Mouse (Mus musculus) midbrain, embryonic 10.5 days (tissue): ENCODE data around the gene Cyp17a1. TPM values are rescaled to one million over a fixed set of nuclear protein-coding genes. Genes with fewer than 3 reads are reported as not detected.

Experiments used
- DNase-seq: peaks from one replicate; pipeline ENCODE4 v3.0.0-alpha.2; 2017; ENCODE audit warnings: low spot score
- H3K27ac ChIP-seq: fragments of 300-500 bp; sonication (generic); replicated peaks from 2 replicates; pipeline ENCODE4 v1.5.1; 2016; ENCODE audit warnings: mild to moderate bottlenecking
- H3K27me3 ChIP-seq: fragments of 300-500 bp; sonication (generic); 2 replicates; pipeline ENCODE4 v1.6.1; 2016; ENCODE audit warnings: low read depth, mild to moderate bottlenecking; ENCODE audit not compliant: poor library complexity, severe bottlenecking
- H3K36me3 ChIP-seq: fragments of 300-500 bp; sonication (generic); 2 replicates; pipeline ENCODE4 v1.6.1; 2016; ENCODE audit warnings: mild to moderate bottlenecking, moderate library complexity
- H3K4me1 ChIP-seq: fragments of 300-500 bp; sonication (generic); 2 replicates; pipeline ENCODE4 v1.6.1; 2016
- H3K4me3 ChIP-seq: fragments of 300-500 bp; sonication (generic); 2 replicates; pipeline ENCODE4 v1.5.1; 2016; ENCODE audit warnings: mild to moderate bottlenecking, moderate library complexity
- H3K9me3 ChIP-seq: fragments of 300-500 bp; sonication (generic); replicated peaks from 2 replicates; pipeline ENCODE4 v1.6.1; 2016; ENCODE audit warnings: mild to moderate bottlenecking
- WGBS: fragments of 180-500 bp; shearing (Covaris S2); methylation state at CpG from one replicate; pipeline ENCODE4 v1.1.7; 2016; 5-methylcytosine and 5-hydroxymethylcytosine counted together
- polyA plus RNA-seq: library from polyadenylated mRNA; unstranded; fragments of >200 nt; fragmentation: Nextera tagmentation; extraction: Ambion mirVana; gene quantifications from 2 replicates; pipeline ENCODE4 v1.2.1, GENCODE M21; 2016

The Cyp17a1 gene
- polyA plus RNA-seq, 1 experiment from 2014 or later = not detected

DNA sequence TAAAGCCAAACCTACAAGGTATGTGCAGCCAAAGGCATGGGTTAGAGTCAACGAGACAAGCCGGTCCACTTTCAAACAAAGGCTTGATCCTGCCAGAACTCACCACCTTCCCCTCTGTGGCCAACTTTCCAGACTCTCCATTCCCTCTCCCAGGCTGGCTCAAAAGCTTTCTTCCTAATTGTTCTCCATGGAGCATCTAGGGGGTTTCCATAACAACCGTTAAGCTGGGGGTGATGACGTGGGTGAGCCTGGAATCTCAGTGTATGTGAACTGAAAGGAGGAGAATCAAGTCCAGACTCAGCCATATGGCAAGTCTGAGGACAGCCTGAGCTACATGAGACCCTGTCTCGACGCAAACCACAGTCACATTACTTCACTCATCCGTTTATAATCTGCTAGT is 7.5 kb downstream of the Cyp17a1 start:
- Histone ChIP-seq H3K36me3 (no peaks in the 10 kb centered on the region), H3K4me1 (peaks cover 15% of the 10 kb centered on the region), H3K4me3 (no peak overlapping the region), H3K27me3 (no peaks in the 10 kb centered on the region), H3K27ac (peak overlapping the region; percentile 65), H3K9me3 (no peaks in the 10 kb centered on the region)
- peak; percentile 37 for DNase-seq
- WGBS = 59% methylated on average over 7 of the region's 7 CpGs

DNA sequence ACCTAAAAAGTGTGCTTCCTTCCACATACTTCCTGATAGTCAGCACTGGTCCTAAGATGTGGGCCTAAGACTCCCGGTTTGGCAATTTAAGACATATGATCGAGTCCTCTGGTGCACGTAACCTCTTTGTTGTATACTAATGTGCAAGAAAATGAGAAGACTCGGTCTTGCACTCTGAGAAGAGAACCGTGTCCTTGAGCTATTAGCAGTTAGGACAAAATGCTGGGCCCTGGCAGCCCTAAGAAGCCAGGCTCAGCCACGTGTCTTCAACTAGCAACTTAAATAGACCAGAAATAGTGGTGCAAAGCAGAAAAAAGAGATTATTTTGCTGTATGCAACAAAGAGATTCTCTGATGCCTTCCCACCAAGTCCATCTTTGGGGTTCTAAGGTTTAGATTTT is 10.2 kb downstream of the Cyp17a1 start:
- WGBS = 81% methylated on average over 6 of the region's 6 CpGs
- no peaks in the 10 kb centered on the region for H3K9me3 ChIP-seq

DNA sequence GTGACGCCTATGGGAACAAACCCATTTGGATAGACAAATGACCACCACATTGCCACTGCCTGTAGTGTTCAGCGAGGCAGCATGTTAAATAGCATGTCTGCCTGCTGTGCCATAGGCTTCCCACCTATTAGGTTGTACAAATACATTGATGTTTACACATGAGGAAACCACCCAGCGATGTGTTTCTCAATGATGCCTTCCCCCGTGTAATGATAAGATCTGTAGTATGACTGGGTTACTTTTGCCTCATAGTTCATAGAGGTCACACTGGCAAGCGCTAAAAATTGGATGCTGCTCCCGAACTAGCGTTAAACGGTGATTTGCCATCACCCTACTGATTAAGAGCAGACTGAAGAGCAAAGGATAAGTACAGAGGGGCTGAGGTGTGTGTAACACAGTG is 10.8 kb downstream of the Cyp17a1 start:
- no peak for DNase-seq
- peaks cover 12% of the 10 kb centered on the region for H3K4me1 ChIP-seq
- H3K4me3 ChIP-seq = no peak overlapping the region
- peaks cover 10% of the 10 kb centered on the region for H3K36me3 ChIP-seq
- 92% methylated on average over 8 of the region's 8 CpGs for WGBS
- no peaks in the 10 kb centered on the region for H3K27me3 ChIP-seq
- no peak overlapping the region for H3K27ac ChIP-seq
- no peaks in the 10 kb centered on the region for H3K9me3 ChIP-seq

More for the DNA sequence above, 10.2 kb downstream of the Cyp17a1 start:
- DNase-seq = no peak
- peaks cover 15% of the 10 kb centered on the region for H3K4me1 ChIP-seq
- H3K36me3 ChIP-seq = peaks cover 5% of the 10 kb centered on the region
- no peaks in the 10 kb centered on the region for H3K27me3 ChIP-seq
- H3K4me3 ChIP-seq = no peak overlapping the region
- H3K27ac ChIP-seq = no peak overlapping the region

DNA sequence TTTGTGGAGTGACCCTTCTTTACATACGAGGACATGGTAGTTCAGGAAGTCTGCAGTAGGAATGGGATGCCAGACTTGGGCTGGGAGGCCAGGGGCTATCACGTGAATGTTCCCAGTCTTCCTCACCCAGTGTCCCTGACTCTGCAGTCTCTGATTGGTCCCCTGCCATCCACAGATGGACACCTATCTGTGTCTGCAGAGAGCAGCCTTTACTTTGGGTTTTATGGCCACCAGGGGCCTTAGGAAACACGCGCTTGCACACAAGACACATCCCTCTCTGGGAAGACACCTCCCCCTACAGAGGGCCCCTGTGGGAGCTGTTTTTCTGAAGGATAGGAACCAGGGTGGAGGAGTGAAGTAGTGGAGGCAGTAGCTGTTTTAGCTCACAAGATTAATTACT is 11.5 kb downstream of the Cyp17a1 start:
- Histone ChIP-seq H3K4me3 (no peak overlapping the region), H3K27me3 (no peaks in the 10 kb centered on the region), H3K9me3 (no peaks in the 10 kb centered on the region), H3K27ac (no peak overlapping the region), H3K4me1 (peaks cover 11% of the 10 kb centered on the region), H3K36me3 (peaks cover 17% of the 10 kb centered on the region)
- DNase-seq = no peak
- WGBS = 72% methylated on average over 4 of the region's 4 CpGs

DNA sequence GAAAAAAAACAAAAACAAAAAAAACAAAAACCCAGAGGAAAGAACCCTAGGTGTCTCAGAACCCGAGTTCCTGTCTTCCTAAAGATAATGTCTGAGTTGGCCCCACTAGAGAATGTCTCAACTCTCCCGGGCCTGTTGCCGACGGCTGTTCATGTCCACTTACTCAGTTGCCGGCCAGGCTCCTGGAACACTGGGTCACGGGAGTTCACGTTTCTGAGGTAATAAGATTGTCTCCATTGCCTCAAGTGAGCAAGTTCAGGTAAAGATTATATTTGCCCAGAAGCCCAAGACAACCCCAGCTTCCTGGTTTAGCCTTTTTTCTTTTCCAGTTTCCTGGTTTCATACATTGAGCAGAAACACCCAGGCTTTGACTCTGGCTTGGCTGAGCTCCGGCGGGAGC is 14.1 kb downstream of the Cyp17a1 start:
- H3K27ac ChIP-seq = no peak overlapping the region
- DNase-seq = no peak
- WGBS = 89% methylated on average over 9 of the region's 9 CpGs
- no peaks in the 10 kb centered on the region for H3K9me3 ChIP-seq
- H3K36me3 ChIP-seq = peaks cover 43% of the 10 kb centered on the region
- no peak overlapping the region for H3K4me3 ChIP-seq
- no peaks in the 10 kb centered on the region for H3K27me3 ChIP-seq
- no peaks in the 10 kb centered on the region for H3K4me1 ChIP-seq

DNA sequence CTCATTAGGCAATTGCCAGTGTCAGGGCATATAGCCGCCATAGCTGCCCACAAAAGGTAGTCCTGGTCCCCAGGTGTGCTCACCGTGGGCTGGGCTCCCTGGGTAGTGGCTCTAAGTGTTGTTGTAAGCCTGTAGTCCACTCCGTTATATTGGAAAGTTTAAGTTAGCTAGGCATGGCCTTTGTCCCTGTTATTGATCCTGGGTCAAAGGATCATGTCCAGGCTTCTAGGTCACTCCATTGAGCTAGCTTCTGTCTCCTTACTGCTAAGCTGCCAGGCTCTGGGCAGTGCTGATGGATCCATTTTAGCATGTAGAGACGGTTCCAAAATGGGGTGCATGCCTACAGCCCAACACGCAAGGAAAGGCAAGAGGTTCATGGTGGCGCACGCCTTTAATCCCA is 14.6 kb downstream of the Cyp17a1 start:
- Histone ChIP-seq H3K4me1 (no peaks in the 10 kb centered on the region), H3K27ac (no peak overlapping the region), H3K4me3 (no peak overlapping the region), H3K27me3 (no peaks in the 10 kb centered on the region), H3K36me3 (peaks cover 48% of the 10 kb centered on the region), H3K9me3 (no peaks in the 10 kb centered on the region)
- DNase-seq = no peak
- WGBS = 97% methylated on average over 7 of the region's 7 CpGs

DNA sequence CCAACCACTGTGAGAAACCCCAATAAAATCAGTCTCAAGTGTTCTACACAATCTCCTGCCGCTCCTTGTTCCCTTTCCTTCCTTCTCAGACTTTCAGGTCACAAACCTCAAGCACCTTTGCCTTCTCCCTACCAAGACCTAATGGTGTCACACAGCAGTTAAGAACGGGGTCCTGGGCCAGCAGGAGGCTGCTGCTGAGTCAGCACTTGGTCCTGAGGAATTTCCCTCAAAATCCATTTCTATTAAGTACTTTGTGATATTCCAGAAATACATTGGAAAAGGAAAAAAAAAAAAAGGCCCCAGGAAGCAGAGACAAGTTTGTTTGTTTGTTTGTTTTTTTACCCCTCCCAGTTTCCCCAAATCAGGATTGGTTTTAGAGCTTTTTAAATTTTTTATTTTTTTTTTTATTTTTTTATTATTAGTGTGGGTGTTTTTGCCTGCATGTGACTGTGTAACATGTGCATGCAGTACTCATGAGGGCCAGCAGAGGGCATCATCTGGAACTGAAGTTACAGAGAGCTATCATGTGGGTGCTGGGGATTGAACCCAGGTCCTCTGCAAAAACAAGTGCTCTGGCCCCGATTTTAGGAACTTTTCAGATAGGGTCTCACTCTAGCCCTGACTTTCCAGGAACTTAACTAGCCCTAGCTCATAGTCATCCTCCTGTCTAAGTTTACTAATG is 15.5 kb downstream of the Cyp17a1 start:
- no peaks in the 10 kb centered on the region for H3K4me1 ChIP-seq
- H3K4me3 ChIP-seq = no peak overlapping the region
- no peak for DNase-seq
- H3K27me3 ChIP-seq = no peaks in the 10 kb centered on the region
- no peak overlapping the region for H3K27ac ChIP-seq
- H3K9me3 ChIP-seq = no peaks in the 10 kb centered on the region
- 93% methylated on average over 3 of the region's 3 CpGs for WGBS
- peaks cover 57% of the 10 kb centered on the region for H3K36me3 ChIP-seq

DNA sequence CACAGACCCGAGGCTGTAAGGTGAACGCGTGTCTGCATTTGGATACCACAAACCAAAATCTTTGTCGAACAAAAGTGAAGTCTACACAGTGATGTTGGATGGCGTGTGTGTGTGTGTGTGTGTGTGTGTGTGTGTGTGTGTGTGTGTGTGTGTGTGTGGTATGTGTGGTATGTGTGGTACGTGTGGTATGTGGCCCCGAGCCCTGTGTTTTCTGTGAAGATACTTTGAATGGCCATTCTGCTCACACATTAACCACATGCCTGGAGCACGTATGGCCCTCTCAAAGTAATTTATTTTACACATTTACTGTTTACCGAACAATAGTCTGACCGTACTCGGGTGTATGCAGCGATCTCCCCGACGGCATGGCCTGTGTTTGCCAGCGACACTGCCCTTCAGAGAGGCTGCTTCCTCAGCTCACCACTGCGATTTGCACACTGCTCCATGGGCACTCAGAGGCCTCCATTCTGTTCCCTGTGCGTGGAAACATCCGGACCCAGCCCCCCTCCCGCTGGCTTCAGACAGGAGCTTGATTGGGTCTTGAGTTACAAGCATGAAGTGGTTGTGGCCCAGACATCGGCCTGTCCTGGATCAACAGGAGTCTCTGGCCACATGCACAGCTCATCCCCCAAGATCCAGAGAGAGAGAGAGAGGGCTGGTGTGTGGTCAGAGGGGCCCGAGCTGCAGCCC is 16.7 kb downstream of the Cyp17a1 start:
- Histone ChIP-seq H3K4me3 (no peak overlapping the region), H3K4me1 (no peaks in the 10 kb centered on the region), H3K27ac (no peak overlapping the region), H3K27me3 (no peaks in the 10 kb centered on the region), H3K36me3 (peaks cover 65% of the 10 kb centered on the region), H3K9me3 (no peaks in the 10 kb centered on the region)
- WGBS = 94% methylated on average over 21 of the region's 21 CpGs
- DNase-seq = no peak

DNA sequence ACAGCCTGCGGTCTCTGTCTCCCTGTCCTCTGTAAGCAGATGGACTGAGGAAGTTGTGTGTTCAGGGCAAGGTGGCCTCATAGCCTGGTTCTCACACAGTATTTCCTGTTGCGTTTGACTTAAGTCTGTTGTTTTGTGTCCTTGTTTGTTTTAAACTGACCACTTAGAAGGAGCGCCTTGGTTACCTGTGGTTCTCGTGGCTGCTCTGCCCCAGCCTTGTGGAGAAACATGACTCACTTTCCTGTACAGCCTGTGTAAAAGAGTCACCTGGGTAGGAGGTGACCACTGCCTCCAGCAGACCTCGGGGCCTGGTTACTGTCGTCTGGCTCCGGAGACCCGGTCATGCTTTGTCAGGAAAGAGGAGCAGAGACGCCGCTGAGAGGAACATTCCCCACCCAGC is 17.3 kb downstream of the Cyp17a1 start:
- DNase-seq = no peak
- peaks cover 65% of the 10 kb centered on the region for H3K36me3 ChIP-seq
- H3K9me3 ChIP-seq = no peaks in the 10 kb centered on the region
- 95% methylated on average over 10 of the region's 10 CpGs for WGBS
- H3K4me3 ChIP-seq = no peak overlapping the region
- no peaks in the 10 kb centered on the region for H3K4me1 ChIP-seq
- no peaks in the 10 kb centered on the region for H3K27me3 ChIP-seq
- H3K27ac ChIP-seq = no peak overlapping the region

DNA sequence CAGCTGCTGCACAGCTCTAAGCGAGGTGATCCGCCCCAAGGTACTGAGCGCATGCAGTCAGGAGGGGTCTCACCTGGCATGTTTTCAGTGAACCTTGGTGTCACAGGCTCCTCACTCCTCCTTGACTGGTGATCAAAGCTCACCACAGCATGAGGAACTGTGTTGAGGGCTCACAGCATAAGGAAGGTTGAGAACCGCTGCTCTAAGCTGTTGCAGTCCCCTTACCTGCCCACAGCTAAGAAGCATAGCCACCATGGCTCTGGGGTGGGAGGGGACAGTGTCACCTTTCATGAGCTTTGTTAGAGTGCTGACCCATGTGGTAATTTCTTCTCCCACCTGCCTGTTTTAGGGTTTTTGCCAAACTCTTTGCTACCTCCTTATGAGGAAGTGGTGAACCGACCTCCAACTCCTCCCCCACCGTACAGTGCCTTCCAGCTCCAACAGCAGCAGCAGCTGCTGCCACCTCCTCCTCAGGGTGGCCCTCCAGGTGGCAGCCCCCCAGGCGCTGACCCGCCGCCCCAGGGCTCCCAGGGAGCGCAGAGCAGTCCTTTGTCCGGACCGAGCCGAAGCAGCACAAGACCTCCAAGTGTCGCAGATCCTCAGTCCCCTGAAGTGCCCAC is 19.2 kb downstream of the Cyp17a1 start:
- DNase-seq = no peak
- Histone ChIP-seq H3K27ac (no peak overlapping the region), H3K4me1 (no peaks in the 10 kb centered on the region), H3K27me3 (no peaks in the 10 kb centered on the region), H3K9me3 (no peaks in the 10 kb centered on the region), H3K4me3 (no peak overlapping the region), H3K36me3 (peaks cover 70% of the 10 kb centered on the region)
- WGBS = 92% methylated on average over 14 of the region's 14 CpGs

DNA sequence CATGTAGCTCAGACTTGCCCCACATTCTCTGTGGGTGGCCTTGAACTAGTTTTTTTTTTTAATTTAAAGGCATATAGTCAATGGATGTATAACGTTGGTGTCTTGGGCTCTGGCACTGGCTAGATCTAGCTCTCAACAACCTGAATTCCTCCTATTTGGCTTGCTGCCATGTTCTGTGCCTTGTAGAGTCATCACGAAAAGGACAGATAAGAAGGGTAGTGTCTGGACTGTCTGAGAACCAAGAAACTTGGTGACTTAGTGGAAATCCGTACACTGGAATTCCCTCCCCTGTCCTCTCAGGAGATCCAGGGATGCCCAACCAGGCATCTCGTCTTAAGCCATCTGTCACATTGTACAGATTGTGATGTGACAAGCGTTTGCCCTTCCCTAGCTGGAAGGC is 19.8 kb downstream of the Cyp17a1 start:
- Histone ChIP-seq H3K4me3 (no peak overlapping the region), H3K27ac (no peak overlapping the region), H3K4me1 (no peaks in the 10 kb centered on the region), H3K27me3 (no peaks in the 10 kb centered on the region), H3K36me3 (peaks cover 75% of the 10 kb centered on the region), H3K9me3 (no peaks in the 10 kb centered on the region)
- 92% methylated on average over 5 of the region's 5 CpGs for WGBS
- no peak for DNase-seq

DNA sequence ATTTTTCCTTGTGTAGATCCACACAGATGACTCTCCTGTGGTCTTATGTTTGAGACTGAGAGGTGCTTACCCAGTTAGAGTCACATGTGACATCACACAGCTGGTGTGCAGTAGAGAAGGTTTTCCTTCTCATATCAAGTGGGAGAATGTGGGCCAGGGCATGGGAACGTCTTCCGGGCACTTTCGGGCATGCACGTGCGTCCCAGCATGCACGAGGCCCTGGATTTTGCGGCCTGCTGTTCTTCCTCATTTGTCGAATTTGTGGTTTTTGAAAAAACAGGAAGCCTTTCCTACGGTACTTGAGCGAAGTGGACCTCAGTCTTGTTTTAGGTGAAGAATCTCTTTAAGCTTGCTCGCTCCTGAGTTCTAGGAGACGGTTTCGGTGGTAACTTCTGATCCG is 24.4 kb downstream of the Cyp17a1 start:
- H3K27me3 ChIP-seq = no peaks in the 10 kb centered on the region
- no peak overlapping the region for H3K4me3 ChIP-seq
- H3K27ac ChIP-seq = no peak overlapping the region
- peaks cover 65% of the 10 kb centered on the region for H3K36me3 ChIP-seq
- WGBS = 98% methylated on average over 14 of the region's 14 CpGs
- no peak for DNase-seq
- H3K4me1 ChIP-seq = peaks cover 30% of the 10 kb centered on the region
- H3K9me3 ChIP-seq = no peaks in the 10 kb centered on the region

DNA sequence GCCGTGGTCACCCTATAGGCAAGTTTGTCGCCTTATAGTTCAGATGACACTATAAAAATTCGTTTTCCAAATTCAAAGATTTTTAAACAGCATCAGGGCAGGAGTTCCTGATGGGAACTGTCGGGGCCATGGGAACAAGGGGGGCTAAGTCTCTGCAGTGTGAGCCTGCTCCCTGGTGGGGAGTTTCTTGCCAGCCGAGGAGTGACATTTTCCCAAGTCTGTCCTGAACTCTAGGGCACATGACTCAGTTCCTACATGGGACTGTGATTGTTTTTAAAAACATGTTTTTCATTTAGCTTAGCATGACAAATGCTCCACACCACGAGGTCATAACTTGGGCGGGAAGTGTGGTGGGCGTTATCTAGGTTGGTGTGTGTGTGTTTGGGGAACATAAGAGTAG is 25.1 kb downstream of the Cyp17a1 start:
- Histone ChIP-seq H3K4me1 (peaks cover 36% of the 10 kb centered on the region), H3K27me3 (no peaks in the 10 kb centered on the region), H3K27ac (no peak overlapping the region), H3K36me3 (peaks cover 58% of the 10 kb centered on the region), H3K9me3 (no peaks in the 10 kb centered on the region), H3K4me3 (no peak overlapping the region)
- 91% methylated on average over 8 of the region's 8 CpGs for WGBS
- DNase-seq = no peak
